Mouse (Mus musculus) left cerebral cortex, postnatal 36 days (tissue): Measurements from ENCODE around the gene Tekt3. TPM values are rescaled to one million over a fixed set of nuclear protein-coding genes. Genes with fewer than 3 reads are reported as not detected.

Source experiments
- DNase-seq, 2 experiments: peaks; one replicate each; pipeline ENCODE4 v3.0.0; 2021 to 2022; ENCODE audit warnings: low spot score in 2 of 2, mixed read lengths in 1 of 2
- intact Hi-C: fragments of 180-260 bp; cut with DNase I; formaldehyde crosslinking; loops from one replicate; pipeline ENCODE4 v1.15.1; 2025
- total RNA-seq, 2 experiments: library from RNA; stranded (reverse); gene quantifications; 2 replicates each; pipeline ENCODE4 v1.2.3; 2021

The Tekt3 gene
- total RNA-seq, 2 experiments from 2014 or later: not detected

GRCm38 (mm10) chr11:63119791-63120190, 58.3 kb downstream of the Tekt3 start:
- no peak for DNase-seq
- intact Hi-C loops: no loop called here

DNA sequence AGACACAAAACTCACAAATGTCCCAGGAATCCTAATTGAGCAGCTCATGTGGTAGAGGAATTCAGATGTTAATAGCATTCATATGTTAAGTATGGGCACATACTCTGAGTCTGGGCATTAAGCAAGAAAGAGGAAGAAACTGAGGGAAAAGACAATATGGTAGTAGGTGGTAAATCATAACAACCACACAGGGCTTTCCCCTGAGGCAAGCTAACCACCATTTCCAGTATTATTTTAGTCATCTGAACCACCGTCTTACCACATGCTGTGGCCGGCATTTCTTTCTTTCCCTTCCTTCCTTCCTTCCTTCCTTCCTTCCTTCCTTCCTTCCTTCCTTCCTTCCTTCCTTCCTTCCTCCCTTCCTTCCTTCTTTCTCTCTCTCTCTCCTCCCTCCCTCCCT, 60.8 kb downstream of the Tekt3 start:
- intact Hi-C loops: no loop called here
- DNase-seq: no peak

DNA sequence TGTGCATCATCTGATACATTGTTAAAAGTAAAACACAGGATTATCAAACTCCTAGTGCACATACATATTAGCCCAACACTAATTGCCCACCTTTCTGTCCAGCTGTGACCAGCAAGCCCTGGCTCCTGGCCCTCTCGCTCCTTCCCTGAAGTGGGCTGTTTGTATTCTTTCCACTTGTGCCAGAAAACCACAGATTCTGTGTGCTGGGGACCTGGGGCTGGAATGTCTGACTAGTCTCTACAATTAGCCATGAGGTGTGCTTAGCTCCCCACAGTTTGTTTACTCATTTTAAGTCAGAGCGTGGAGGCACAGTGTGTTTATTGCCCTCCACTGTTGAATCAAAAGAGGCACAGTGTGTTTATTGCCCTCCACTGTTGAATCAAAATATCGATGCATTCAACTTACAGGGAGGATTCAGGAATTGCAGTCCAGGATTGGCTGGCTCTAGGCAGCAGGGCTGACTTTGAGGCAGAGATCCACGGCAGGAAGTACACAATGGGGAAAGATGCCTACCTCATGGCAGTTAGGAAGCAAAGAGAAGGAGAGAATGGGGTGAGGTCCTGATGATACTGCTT, 61.4 kb downstream of the Tekt3 start:
- intact Hi-C loops: no loop called here

DNA sequence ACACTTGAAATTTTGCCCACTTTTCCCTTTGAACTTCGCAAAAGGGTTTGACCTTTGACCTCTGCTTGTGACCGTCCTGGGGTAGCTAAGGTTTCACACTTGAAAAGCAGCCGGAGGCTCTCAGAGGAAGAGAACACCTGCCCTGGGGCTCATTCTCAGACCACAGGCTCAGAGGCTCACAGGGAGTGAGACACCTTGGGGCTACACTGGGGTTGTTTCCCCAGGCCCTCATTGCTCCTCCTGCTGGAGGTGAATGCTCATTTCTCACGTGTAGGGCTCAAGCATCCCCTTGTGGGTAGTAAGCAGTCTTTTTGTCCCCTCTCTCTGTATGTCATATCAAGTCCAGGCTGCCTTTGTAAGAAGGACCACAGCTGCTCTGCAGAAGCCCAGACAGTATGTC, 62.9 kb downstream of the Tekt3 start:
- no peak for DNase-seq
- intact Hi-C loops: no loop called here

More for the DNA sequence above, 61.4 kb downstream of the Tekt3 start:
- DNase-seq: no peak

DNA sequence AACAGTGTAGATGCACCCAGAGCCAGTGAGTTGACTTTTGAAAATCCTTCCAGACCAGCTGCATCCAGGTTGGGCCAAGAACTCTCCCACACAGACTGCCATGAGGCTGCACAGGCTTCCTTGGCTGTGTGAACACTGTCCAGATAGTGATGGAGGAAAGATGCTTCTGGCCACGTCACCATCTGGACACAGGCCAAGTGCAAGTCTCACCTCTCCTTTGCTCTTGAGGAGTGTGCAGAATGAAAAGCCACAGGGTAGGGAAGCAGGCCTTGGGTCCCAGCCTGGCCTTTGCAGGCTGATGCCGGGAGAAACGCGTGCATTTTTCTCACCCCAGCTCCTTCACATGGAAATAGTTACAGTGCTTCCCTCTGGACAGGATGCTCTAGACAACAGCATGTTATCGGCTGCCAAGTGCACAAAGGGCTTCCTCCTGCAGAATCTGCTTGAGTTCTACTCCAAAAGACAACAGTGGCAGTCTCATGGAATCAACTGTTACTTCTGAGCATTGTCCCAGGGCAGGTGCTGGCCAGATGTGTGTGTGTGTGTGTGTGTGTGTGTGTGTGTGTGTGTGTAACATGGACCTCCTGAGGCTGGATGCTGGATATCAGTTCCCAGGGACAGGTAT, 64.5 kb downstream of the Tekt3 start:
- intact Hi-C loops: no loop called here

GRCm38 (mm10) chr11:63126976-63127375, 65.5 kb downstream of the Tekt3 start:
- intact Hi-C loops: no loop called here
- DNase-seq: no peak

More for the DNA sequence above, 64.5 kb downstream of the Tekt3 start:
- DNase-seq: no peak

DNA sequence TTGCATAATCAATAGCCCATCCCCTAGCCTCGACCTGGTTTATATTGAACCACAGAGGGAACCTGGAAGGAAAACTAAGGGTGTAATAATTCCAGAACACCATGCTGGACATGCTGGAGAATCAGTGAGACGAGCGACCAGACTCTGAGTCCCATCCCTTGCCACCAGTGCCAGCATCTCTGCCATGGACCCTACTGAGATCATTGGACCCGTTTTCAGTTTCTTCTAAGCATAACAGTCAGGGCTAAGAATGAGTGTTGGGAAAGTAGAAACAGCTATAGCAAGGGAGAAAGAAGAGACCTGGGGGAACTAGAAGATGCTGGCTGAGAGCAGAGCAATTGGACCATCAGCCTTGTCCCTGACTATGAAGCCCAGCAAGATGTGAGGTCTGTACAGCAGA, 66.1 kb downstream of the Tekt3 start:
- no peak for DNase-seq
- intact Hi-C loops: no loop called here

- no peak for DNase-seq
- intact Hi-C loops: no loop called here
These were observed 67.3 kb downstream of the Tekt3 start, which contains the start of gene Pmp22 for GRCm38 (mm10) chr11:63128784-63129183. Gene Pmp22 (plus strand): TSS chr11:63128982.

DNA sequence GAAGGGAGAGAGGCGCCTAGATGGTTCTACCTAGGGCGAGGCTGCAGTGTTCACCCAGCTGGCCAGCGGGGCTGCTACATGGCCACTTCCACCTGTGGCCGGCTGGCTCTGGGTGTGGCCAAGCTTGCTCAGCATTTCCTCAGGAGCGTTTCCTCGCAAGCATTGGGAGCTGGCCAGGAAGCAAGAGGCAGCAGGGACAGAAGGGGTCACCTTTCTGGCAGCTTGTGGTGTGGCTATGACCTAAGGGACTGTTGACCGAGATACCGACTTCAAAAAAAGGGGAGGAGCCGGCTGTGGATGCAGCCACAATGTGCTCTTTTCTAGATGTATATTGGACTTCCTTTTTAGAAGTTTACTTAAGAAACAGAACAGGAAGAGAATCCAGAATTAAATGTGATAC, 67.9 kb downstream of the Tekt3 start:
- DNase-seq: no peak
- intact Hi-C loops: no loop called here

DNA sequence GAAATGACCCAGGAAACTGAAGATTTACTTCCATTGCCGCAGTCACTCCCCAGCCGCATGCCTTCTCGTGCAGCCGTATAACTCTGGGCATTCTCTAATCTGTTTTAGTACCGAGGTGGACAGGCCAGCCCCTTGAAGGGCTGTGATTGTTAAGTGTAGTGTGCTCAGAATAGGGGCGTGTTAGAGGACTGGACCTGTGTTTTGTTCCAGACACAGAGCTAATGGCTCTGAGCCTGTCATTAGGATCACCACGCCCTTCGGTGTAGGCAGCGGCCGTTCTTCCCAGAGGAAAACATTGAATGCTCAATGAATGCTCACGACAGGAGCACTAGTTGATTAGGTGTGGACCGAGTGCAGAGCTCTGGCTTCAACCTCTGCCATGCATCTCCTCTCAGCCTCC, 68.4 kb downstream of the Tekt3 start:
- no peak for DNase-seq
- intact Hi-C loops: loop anchor here (5.0 kb wide), 2 partner anchors 128 to 373 kb away; no protein-coding TSS in a partner anchor

DNA sequence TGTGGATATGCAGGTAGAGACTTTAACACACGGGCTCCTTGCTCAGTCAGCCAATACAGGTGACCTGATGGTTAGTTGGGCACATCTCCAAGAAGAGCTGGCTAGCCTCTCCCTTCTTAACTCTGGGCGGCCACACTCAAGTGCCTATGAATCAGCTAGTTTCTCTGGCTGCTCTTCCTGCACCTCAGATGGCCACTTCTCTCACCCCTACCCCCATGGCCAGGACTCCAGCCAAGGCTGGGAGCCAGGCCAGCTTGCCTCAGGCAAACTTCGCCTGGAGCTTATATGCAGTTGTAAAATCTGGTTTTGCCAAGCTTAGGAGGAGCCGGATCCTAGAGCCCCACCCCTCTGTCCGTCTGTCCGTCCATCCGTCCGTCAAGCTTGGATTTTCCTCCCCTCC, 69.0 kb downstream of the Tekt3 start:
- intact Hi-C loops: loop anchor here (5.0 kb wide), 2 partner anchors 128 to 373 kb away; no protein-coding TSS in a partner anchor
- DNase-seq: peak; percentile 18 to 37

- intact Hi-C loops: loop anchor here (5.0 kb wide), 2 partner anchors 129 to 374 kb away; no protein-coding TSS in a partner anchor
- DNase-seq: no peak
These were observed 69.7 kb downstream of the Tekt3 start for GRCm38 (mm10) chr11:63131001-63131692.

DNA sequence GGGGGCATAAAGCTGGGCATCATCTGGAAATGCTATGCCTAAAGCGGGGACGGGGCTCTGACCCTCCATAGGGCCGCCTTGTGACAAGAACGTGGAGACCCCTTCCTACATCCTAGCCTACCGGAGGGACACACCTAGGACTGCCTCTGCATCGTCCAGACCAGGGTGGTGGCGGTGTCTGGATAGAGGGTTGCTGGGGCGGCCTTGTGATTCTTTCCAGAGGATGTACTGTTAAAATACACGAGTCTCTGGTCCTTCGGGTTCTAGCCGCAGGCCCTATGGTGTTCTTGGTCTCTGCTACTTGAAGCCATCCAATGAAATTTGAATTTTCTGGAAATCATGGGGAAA, 70.2 kb downstream of the Tekt3 start:
- intact Hi-C loops: loop anchor here (5.0 kb wide), 2 partner anchors 129 to 374 kb away; no protein-coding TSS in a partner anchor
- DNase-seq: no peak

- DNase-seq: no peak
- intact Hi-C loops: loop anchor here (5.0 kb wide), 2 partner anchors 130 to 375 kb away; no protein-coding TSS in a partner anchor
These were observed 70.7 kb downstream of the Tekt3 start for GRCm38 (mm10) chr11:63132151-63132500.

DNA sequence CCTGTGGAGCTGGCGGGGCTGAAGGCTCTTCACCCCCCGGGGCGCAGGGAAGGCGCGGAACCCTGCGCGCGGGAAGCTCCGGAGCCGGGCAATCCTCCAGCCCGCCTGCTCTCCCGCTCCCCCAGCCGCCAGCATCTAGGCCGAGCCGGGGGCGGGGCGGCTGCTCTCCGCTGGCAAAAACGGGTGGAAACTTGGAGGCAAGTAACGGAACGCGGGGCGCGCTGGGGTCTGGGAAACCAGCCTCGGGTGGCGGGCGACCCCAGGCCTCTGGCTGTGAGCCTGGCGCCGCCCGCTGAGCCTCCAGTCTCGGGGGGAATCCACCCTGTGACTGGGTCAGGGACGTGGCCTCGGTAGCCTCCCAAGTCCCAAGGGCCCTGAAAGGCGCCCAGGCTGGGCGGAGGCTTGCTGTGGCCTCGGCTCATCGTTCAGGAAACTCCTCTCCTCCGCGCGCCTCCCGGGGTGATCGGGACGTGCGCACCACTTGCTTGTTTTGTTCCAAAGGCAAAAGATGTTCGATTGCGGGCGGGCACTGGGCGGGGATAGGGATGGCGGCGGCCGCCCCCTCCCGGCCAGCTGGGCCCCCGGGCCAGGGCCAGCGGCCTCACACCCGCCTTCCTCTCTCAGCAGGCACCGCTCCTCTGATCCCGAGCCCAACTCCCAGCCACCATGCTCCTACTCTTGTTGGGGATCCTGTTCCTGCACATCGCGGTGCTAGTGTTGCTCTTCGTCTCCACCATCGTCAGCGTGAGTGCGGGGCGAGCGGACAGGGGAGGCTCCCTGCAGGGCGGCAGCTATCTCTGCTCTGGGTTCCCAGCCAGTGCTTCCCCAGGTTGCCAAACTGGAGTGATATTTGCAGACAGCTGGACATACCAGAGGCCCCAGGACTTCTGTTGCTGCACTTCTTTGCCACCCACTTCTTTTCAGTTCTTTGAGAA, 71.3 kb downstream of the Tekt3 start:
- DNase-seq: peak; percentile 74 to 75
- intact Hi-C loops: loop anchor here (5.0 kb wide), 2 partner anchors 130 to 375 kb away; no protein-coding TSS in a partner anchor

GRCm38 (mm10) chr11:63134021-63134420, 72.6 kb downstream of the Tekt3 start:
- DNase-seq: no peak
- intact Hi-C loops: loop anchor here (5.0 kb wide), 2 partner anchors 132 to 377 kb away; no protein-coding TSS in a partner anchor

DNA sequence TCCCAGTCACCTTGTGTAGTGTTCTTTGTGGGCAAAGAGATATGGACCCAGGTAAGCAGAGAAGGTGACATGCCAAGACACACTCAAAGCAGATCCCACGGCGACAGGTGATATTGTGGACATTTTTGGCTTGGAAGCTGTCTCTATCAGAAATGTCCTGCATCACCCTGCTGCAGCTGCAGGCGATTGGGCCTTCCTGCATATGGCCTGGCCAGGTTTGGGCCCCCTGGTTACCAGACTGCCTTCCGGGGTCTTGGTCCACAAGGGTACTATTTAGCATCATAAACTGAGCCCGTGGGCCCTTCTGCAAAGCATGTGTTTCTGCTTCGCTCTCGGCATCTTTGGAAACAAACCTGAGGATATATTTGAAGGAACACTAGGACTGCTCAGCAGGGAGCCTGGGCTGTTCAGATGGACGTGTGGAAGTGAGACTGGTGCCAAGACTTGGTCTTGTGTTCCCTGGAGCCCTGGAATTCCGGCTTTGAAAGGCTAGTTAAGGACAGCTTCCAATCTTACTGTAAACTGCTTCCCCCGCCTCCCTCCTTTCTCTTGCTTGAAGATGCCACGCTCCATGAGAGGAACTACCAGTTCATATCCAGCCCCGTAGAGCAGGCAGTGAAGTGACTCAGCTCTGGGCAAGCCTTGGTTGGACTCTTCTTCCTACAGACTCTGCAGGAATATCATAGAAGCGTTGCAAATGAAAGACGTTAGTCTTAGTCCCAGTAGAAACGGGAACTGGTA, 73.5 kb downstream of the Tekt3 start:
- intact Hi-C loops: loop anchor here (1.0 to 5.0 kb wide), 3 partner anchors 133 to 378 kb away; no protein-coding TSS in a partner anchor
- DNase-seq: peak; percentile 18 to 27

GRCm38 (mm10) chr11:63135622-63136021, 74.2 kb downstream of the Tekt3 start:
- intact Hi-C loops: loop anchor here (1.0 kb wide), 1 partner anchor 214 kb away; no protein-coding TSS in a partner anchor

GRCm38 (mm10) chr11:63136205-63136604, 74.8 kb downstream of the Tekt3 start:
- intact Hi-C loops: no loop called here
- DNase-seq: peak in 1 of 2 experiments; percentile 10

More at GRCm38 (mm10) chr11:63135622-63136021, 74.2 kb downstream of the Tekt3 start:
- peak; percentile 92 to 94 for DNase-seq
